Mouse (Mus musculus) naive thymus-derived CD4-positive, alpha-beta T cell, adult 5 months (primary cell): Measurements from ENCODE around the gene Aacs. TPM values are rescaled to one million over a fixed set of nuclear protein-coding genes. Genes with fewer than 3 reads are reported as not detected.

Experiments used
- polyA plus RNA-seq: library from polyadenylated mRNA; unstranded; fragments of 100-300 nt; shearing (Covaris generic); gene quantifications from one replicate; pipeline ENCODE4 v1.2.1, GENCODE M21; 2017

The Aacs gene
- polyA plus RNA-seq = 46.7 TPM

GRCm38 (mm10) chr5:125475601-125476285 is at the start of gene Aacs:
Aacs (plus strand) TSS chr5:125475814.

DNA sequence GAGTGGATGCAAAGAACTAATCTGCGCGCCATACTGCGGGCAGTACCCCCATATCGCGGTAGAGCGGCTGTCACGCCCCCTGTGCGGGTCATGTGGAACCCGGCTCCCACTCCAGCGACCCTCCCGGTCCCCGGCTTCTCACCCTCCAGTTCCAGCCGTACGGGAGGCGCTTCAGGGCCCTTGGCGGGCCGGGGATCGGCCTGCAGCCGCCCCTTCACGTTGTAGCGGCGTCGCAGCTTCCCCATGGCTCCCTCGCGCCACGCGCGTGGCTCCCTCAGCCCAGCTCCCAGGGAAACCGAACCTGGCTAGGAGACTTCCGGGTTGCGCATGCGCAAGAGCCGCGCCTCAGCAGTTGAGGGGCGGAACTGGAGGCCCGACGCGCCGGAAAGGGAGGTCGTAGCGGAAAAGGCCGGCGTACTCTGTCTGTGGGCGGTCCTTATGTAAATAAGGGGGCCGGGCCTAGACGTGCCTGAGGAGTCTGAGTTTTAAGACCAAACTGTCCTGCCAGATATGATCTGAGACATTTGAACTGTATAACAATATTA is 41.7 kb upstream of the Aacs start, which contains the start of gene Dhx37:
Gene Dhx37 (minus strand): TSS at position 329 of the 545 bp plus-strand sequence.

GRCm38 (mm10) chr5:125441234-125442114 is 34.1 kb upstream of the Aacs start, which contains the start of gene Bri3bp:
Bri3bp (plus strand) TSS chr5:125441568.

DNA sequence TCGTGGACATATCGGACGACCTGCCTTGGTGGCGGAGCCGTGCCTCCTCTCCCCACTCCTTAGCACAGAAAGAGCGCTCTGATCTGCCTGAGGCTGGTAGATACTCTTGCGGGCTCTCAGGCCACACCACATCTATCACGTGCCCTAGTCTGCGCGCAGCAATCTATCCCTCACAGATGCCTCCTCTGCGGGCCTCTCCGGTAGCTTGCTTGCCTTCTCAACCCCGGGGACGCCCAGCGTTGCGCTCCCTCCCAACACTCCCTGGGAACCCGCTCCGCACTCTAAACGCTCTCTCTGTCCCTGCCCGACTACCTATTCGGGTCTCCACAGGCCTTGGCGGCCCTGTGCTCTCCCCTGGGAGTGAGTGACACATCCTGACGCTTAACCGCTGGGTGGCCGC is 56.0 kb downstream of the Aacs start, which contains the start of gene Tmem132b:
Gene Tmem132b (plus strand): TSS at position 141 of the 400 bp plus-strand sequence.

Other genes with a start within 250 kb of the Aacs start
- 15.1 TPM for gene Scarb1, start 134.7 kb upstream of the Aacs start, polyA plus RNA-seq
- gene Gm10382, start 86.5 kb upstream of the Aacs start, polyA plus RNA-seq = 12.5 TPM
- gene Ubc, start 85.6 kb upstream of the Aacs start, polyA plus RNA-seq = 1,957 TPM
- gene Dhx37, start 41.7 kb upstream of the Aacs start, polyA plus RNA-seq = 18.0 TPM
- 26.2 TPM for gene Bri3bp, start 34.2 kb upstream of the Aacs start, polyA plus RNA-seq
- gene Tmem132b, start 56.0 kb downstream of the Aacs start, polyA plus RNA-seq = 0.35 TPM